ENCODE assay signal across 27 mouse cellular contexts in genomic region chr12:111870811-111871210, GRCm38 (mm10).
"Had no signal": no experiment of that assay in that cellular context is flagged by ENCODE, and none has a peak within 500 bp of the region (broad histone marks: within the 10 kb centered on the region; RNA-seq: fewer than 3 reads in every experiment).

No protein-coding gene starts in this region.

- DNase-seq: cerebellum, adult 2 months; cerebellum, adult 8-10 months; cerebellum, adult 9-10 months; cerebellum, adult 9-11 months; cerebellum, postnatal 10 days; cerebellum, postnatal 14 days; cerebellum, postnatal 25 days; cerebellum, postnatal 36 days; embryo, embryonic 11 days; forebrain, postnatal 0 days; gastrocnemius, adult 2 months; gastrocnemius, postnatal 10 days; gastrocnemius, postnatal 14 days; gastrocnemius, postnatal 25 days; gastrocnemius, postnatal 36 days; heart, adult 2 months had no signal

- H3K9ac ChIP-seq: embryonic facial prominence, embryonic 12.5 days; embryonic facial prominence, embryonic 13.5 days; embryonic facial prominence, embryonic 15.5 days; forebrain, embryonic 12.5 days; forebrain, embryonic 13.5 days; forebrain, embryonic 15.5 days; forebrain, postnatal 0 days had no signal

- H3K27ac ChIP-seq: embryonic facial prominence, embryonic 10.5 days; embryonic facial prominence, embryonic 12.5 days; embryonic facial prominence, embryonic 13.5 days; embryonic facial prominence, embryonic 15.5 days; forebrain, embryonic 10.5 days; forebrain, embryonic 12.5 days; forebrain, embryonic 13.5 days; forebrain, embryonic 15.5 days; gastrocnemius, adult 2 months; heart, adult 2 months had no signal

- ATAC-seq: forebrain, embryonic 13.5 days; forebrain, embryonic 14.5 days; forebrain, embryonic 15.5 days; forebrain, embryonic 16.5 days; forebrain, postnatal 0 days had no signal

- H3K4me2 ChIP-seq: embryonic facial prominence, embryonic 12.5 days; embryonic facial prominence, embryonic 13.5 days; embryonic facial prominence, embryonic 15.5 days; forebrain, embryonic 12.5 days; forebrain, embryonic 13.5 days; forebrain, embryonic 15.5 days had no signal

- H3K4me1 ChIP-seq: embryonic facial prominence, embryonic 12.5 days; embryonic facial prominence, embryonic 13.5 days; embryonic facial prominence, embryonic 15.5 days; forebrain, embryonic 12.5 days; forebrain, embryonic 13.5 days; forebrain, embryonic 15.5 days had no signal

- H3K27me3 ChIP-seq: embryonic facial prominence, embryonic 12.5 days; embryonic facial prominence, embryonic 13.5 days; embryonic facial prominence, embryonic 15.5 days; forebrain, embryonic 12.5 days; forebrain, embryonic 13.5 days; forebrain, embryonic 15.5 days had no signal

- H3K4me3 ChIP-seq: embryonic facial prominence, embryonic 10.5 days; embryonic facial prominence, embryonic 12.5 days; embryonic facial prominence, embryonic 13.5 days; embryonic facial prominence, embryonic 15.5 days; erythroblast, embryonic 14.5 days; forebrain, embryonic 10.5 days; forebrain, embryonic 12.5 days; forebrain, embryonic 13.5 days; forebrain, embryonic 15.5 days; gastrocnemius, adult 2 months; heart, adult 2 months had no signal

- H3K9me3 ChIP-seq: embryonic facial prominence, embryonic 10.5 days; embryonic facial prominence, embryonic 12.5 days; embryonic facial prominence, embryonic 13.5 days; embryonic facial prominence, embryonic 15.5 days; forebrain, embryonic 10.5 days; forebrain, embryonic 12.5 days; forebrain, embryonic 13.5 days; forebrain, embryonic 15.5 days had no signal

- H3K36me3 ChIP-seq: embryonic facial prominence, embryonic 10.5 days; embryonic facial prominence, embryonic 12.5 days; forebrain, embryonic 10.5 days; forebrain, embryonic 12.5 days had no signal
